Mouse (Mus musculus) thymus, adult 2 months (tissue): ENCODE results near the gene Aff3. TPM values are rescaled to one million over a fixed set of nuclear protein-coding genes. Genes with fewer than 3 reads are reported as not detected.

Source experiments
- DNase-seq: peaks from one replicate; pipeline ENCODE4 v3.0.0; 2021
- H3K27ac ChIP-seq: fragments of 200-500 bp; 2 replicates; pipeline ENCODE4 v1.5.1; 2012; ENCODE audit warnings: low read length, control low read depth; ENCODE audit not compliant: control insufficient read depth, insufficient read depth
- H3K27me3 ChIP-seq: fragments of 200-500 bp; 2 replicates; pipeline ENCODE4 v1.6.1; 2012; ENCODE audit warnings: mild to moderate bottlenecking, low read length, moderate library complexity, mixed read lengths; ENCODE audit not compliant: control insufficient read depth, insufficient read depth
- H3K36me3 ChIP-seq: fragments of 200-500 bp; 2 replicates; pipeline ENCODE4 v1.6.1; 2012; ENCODE audit warnings: mild to moderate bottlenecking, low read length, moderate library complexity; ENCODE audit not compliant: control insufficient read depth, insufficient read depth
- H3K4me1 ChIP-seq: fragments of 200-500 bp; replicated peaks from 2 replicates; pipeline ENCODE4 v1.6.1; 2012; ENCODE audit warnings: low read length; ENCODE audit not compliant: control insufficient read depth, insufficient read depth
- H3K4me3 ChIP-seq: fragments of 200-500 bp; 2 replicates; pipeline ENCODE4 v1.5.1; 2012; ENCODE audit warnings: mild to moderate bottlenecking, low read length, control low read depth, moderate library complexity; ENCODE audit not compliant: control insufficient read depth, insufficient read depth
- CTCF ChIP-seq: fragments of 200-500 bp; IDR thresholded peaks from 2 replicates; pipeline ENCODE4 v1.5.1; 2012; ENCODE audit warnings: mild to moderate bottlenecking, control low read depth, low read length, moderate library complexity, borderline replicate concordance; ENCODE audit not compliant: control insufficient read depth, poor library complexity, insufficient read depth; ENCODE audit errors: extremely low read depth
- POLR2A ChIP-seq: fragments of 200-500 bp; IDR thresholded peaks from 2 replicates; pipeline ENCODE4 v1.6.1; 2012; ENCODE audit warnings: mild to moderate bottlenecking, low read length, control low read depth, moderate library complexity; ENCODE audit not compliant: control insufficient read depth, poor library complexity, insufficient read depth; ENCODE audit errors: extremely low read depth
- WGBS: fragments of 180-500 bp; shearing (Covaris S2); methylation state at CpG from one replicate; pipeline ENCODE4 v1.1.7; 2018; 5-methylcytosine and 5-hydroxymethylcytosine counted together
- polyA plus RNA-seq: library from polyadenylated mRNA; depleted of rRNA; stranded (reverse); fragments of >200 nt; gene quantifications from 2 replicates; pipeline ENCODE4 v1.2.3, GENCODE M21; 2012

Aff3 gene
- polyA plus RNA-seq, 1 experiment = 39.6 TPM

GRCm38 (mm10) chr1:38389576-38389975 is 275.2 kb downstream of the Aff3 start:
- DNase-seq = no peak
- no peak for TF ChIP-seq POLR2A
- TF ChIP-seq CTCF = no peak
- Histone ChIP-seq H3K36me3 (no peaks in the 10 kb centered on the region), H3K27ac (no peak overlapping the region), H3K27me3 (no peaks in the 10 kb centered on the region), H3K4me1 (0 out of 2 replicates have a peak, but pooled peaks cover 5% of the 10 kb centered on the region), H3K4me3 (no peak overlapping the region)
- 98% methylated on average over 7 of the region's 7 CpGs for WGBS

GRCm38 (mm10) chr1:38388466-38388865 is 276.3 kb downstream of the Aff3 start:
- WGBS = 73% methylated on average over 3 of the region's 3 CpGs
- Histone ChIP-seq H3K27me3 (no peaks in the 10 kb centered on the region), H3K4me1 (0 out of 2 replicates have a peak, but pooled peaks cover 2% of the 10 kb centered on the region), H3K4me3 (no peak overlapping the region), H3K27ac (no peak overlapping the region), H3K36me3 (no peaks in the 10 kb centered on the region)
- no peak for TF ChIP-seq CTCF
- TF ChIP-seq POLR2A = no peak
- DNase-seq = no peak

- Histone ChIP-seq H3K4me3 (no peak overlapping the region), H3K4me1 (0 out of 2 replicates have a peak, but pooled peaks cover 2% of the 10 kb centered on the region), H3K36me3 (no peaks in the 10 kb centered on the region), H3K27me3 (no peaks in the 10 kb centered on the region), H3K27ac (no peak overlapping the region)
- 97% methylated on average over 9 of the region's 9 CpGs for WGBS
- TF ChIP-seq POLR2A = no peak
- no peak for TF ChIP-seq CTCF
- DNase-seq = no peak
Observed at GRCm38 (mm10) chr1:38387438-38387837, 277.3 kb downstream of the Aff3 start.

GRCm38 (mm10) chr1:38384457-38385121 is 280.2 kb downstream of the Aff3 start:
- Histone ChIP-seq H3K27ac (no peak overlapping the region), H3K4me1 (0 out of 2 replicates have a peak, but pooled peaks cover 2% of the 10 kb centered on the region), H3K4me3 (no peak overlapping the region), H3K36me3 (no peaks in the 10 kb centered on the region), H3K27me3 (no peaks in the 10 kb centered on the region)
- TF ChIP-seq POLR2A = no peak
- TF ChIP-seq CTCF = no peak
- DNase-seq = no peak
- WGBS = 92% methylated on average over 16 of the region's 16 CpGs

GRCm38 (mm10) chr1:38384010-38384409 is 280.7 kb downstream of the Aff3 start:
- WGBS = 98% methylated on average over 7 of the region's 7 CpGs
- Histone ChIP-seq H3K4me3 (no peak overlapping the region), H3K27me3 (no peaks in the 10 kb centered on the region), H3K4me1 (no peaks in the 10 kb centered on the region), H3K36me3 (no peaks in the 10 kb centered on the region), H3K27ac (no peak overlapping the region)
- no peak for DNase-seq
- TF ChIP-seq POLR2A (no peak), CTCF (no peak)

- no peaks in the 10 kb centered on the region for H3K36me3 ChIP-seq
- H3K27ac ChIP-seq = no peak overlapping the region
- DNase-seq = no peak
- no peaks in the 10 kb centered on the region for H3K27me3 ChIP-seq
- no peaks in the 10 kb centered on the region for H3K4me1 ChIP-seq
- no peak for TF ChIP-seq POLR2A
- no peak for TF ChIP-seq CTCF
- H3K4me3 ChIP-seq = no peak overlapping the region
- WGBS = 97% methylated on average over 4 of the region's 4 CpGs
Observed at GRCm38 (mm10) chr1:38382683-38383082, 282.1 kb downstream of the Aff3 start.
